Mouse (Mus musculus) regulatory T cell (primary cell): ENCODE measurements around the gene Mical2.

Experiments
- in situ Hi-C: fragments of 300-600 bp; cut with MboI, MseI; formaldehyde crosslinking; loops from one replicate; pipeline ENCODE4 v1.15.1; 2025; ENCODE audit warnings: high pct_unique_total_duplicates

Gene Mical2

GRCm38 (mm10) chr7:112449954-112450700 is 224.5 kb downstream of the Mical2 start:
- in situ Hi-C loops: no loop called here

GRCm38 (mm10) chr7:112452471-112452870 is 226.8 kb downstream of the Mical2 start:
- in situ Hi-C loops: no loop called here

- in situ Hi-C loops: no loop called here
These were observed 228.2 kb downstream of the Mical2 start for GRCm38 (mm10) chr7:112453805-112454214.

- in situ Hi-C loops: no loop called here
These were observed 228.7 kb downstream of the Mical2 start for GRCm38 (mm10) chr7:112454380-112454779.

- in situ Hi-C loops: no loop called here
These were observed 229.3 kb downstream of the Mical2 start for GRCm38 (mm10) chr7:112454951-112455350.

- in situ Hi-C loops: no loop called here
These were observed 230.0 kb downstream of the Mical2 start for GRCm38 (mm10) chr7:112455566-112456110.

- in situ Hi-C loops: no loop called here
These were observed 231.7 kb downstream of the Mical2 start for GRCm38 (mm10) chr7:112457373-112457772.

GRCm38 (mm10) chr7:112457920-112458319 is 232.3 kb downstream of the Mical2 start:
- in situ Hi-C loops: no loop called here

GRCm38 (mm10) chr7:112458440-112458839 is 232.8 kb downstream of the Mical2 start:
- in situ Hi-C loops: no loop called here
